Mouse (Mus musculus) bone marrow macrophage, adult 2 months (primary cell): Measurements from ENCODE around the gene Scnm1.

Source experiments
- CTCF ChIP-seq: IDR thresholded peaks from 2 replicates; pipeline ENCODE4 v1.5.1; 2012; ENCODE audit warnings: low read depth, mild to moderate bottlenecking, low read length, moderate library complexity
- POLR2A ChIP-seq: IDR thresholded peaks from 2 replicates; pipeline ENCODE4 v1.6.1; 2012; ENCODE audit warnings: mild to moderate bottlenecking, low read depth, low read length, borderline replicate concordance

- TF ChIP-seq CTCF (no peak), POLR2A (no peak)
Observed at GRCm38 (mm10) chr3:95178948-95179347, 45.1 kb upstream of the Scnm1 start.
